Mouse (Mus musculus) layer of hippocampus, postnatal 25 days (tissue): ENCODE results near the gene Helz. TPM values are rescaled to one million over a fixed set of nuclear protein-coding genes. Genes with fewer than 3 reads are reported as not detected.

ENCODE experiments used
- DNase-seq, 2 experiments: peaks; one replicate each; pipeline ENCODE4 v3.0.0; 2022; ENCODE audit warnings: mixed read lengths in 2 of 2, low spot score in 1 of 2; ENCODE audit errors: extremely low spot score in 1 of 2
- microRNA-seq, 2 experiments: library from miRNA; unstranded; fragments of <30 nt; microRNA quantifications; one replicate each; pipeline ENCODE4 v1.2.0; 2021
- total RNA-seq, 2 experiments: library from RNA; stranded (reverse); gene quantifications; 2 replicates each; pipeline ENCODE4 v1.2.3; 2021

The Helz gene
- total RNA-seq, 2 experiments from 2014 or later, result 39.7 to 44.4 TPM

GRCm38 (mm10) chr11:107707897-107708610 is 160.3 kb downstream of the Helz start:
- DNase-seq, result no peak

GRCm38 (mm10) chr11:107710379-107710778 is 162.6 kb downstream of the Helz start:
- no peak for DNase-seq

GRCm38 (mm10) chr11:107714368-107714767 is 166.6 kb downstream of the Helz start:
- no peak for DNase-seq

GRCm38 (mm10) chr11:107716332-107716938 is 168.7 kb downstream of the Helz start, which contains the start of gene Cacng1:
Gene Cacng1, minus strand, starts transcription at chr11:107716522.
- DNase-seq, result no peak

GRCm38 (mm10) chr11:107720264-107721021 is 172.7 kb downstream of the Helz start:
- no peak for DNase-seq

- no peak for DNase-seq
Measured at GRCm38 (mm10) chr11:107721057-107721456, 173.3 kb downstream of the Helz start.

GRCm38 (mm10) chr11:107724603-107725002 is 176.9 kb downstream of the Helz start:
- DNase-seq, result no peak

GRCm38 (mm10) chr11:107728073-107728863 is 180.5 kb downstream of the Helz start:
- DNase-seq, result no peak

GRCm38 (mm10) chr11:107729141-107729540 is 181.4 kb downstream of the Helz start:
- DNase-seq, result no peak

GRCm38 (mm10) chr11:107730940-107731339 is 183.2 kb downstream of the Helz start:
- no peak for DNase-seq

GRCm38 (mm10) chr11:107731498-107731897 is 183.8 kb downstream of the Helz start:
- DNase-seq, result no peak

- DNase-seq, result no peak
Measured at GRCm38 (mm10) chr11:107734133-107734532, 186.4 kb downstream of the Helz start.

- no peak for DNase-seq
Measured at GRCm38 (mm10) chr11:107737886-107738285, 190.2 kb downstream of the Helz start.

- DNase-seq, result no peak
Measured at GRCm38 (mm10) chr11:107738418-107739099, 190.8 kb downstream of the Helz start.

- no peak for DNase-seq
Measured at GRCm38 (mm10) chr11:107743100-107743499, 195.4 kb downstream of the Helz start.

Small RNA genes lying within 50 kb of the gene (microRNA-seq; reads per million reads assigned to microRNA genes)
- 0 to 0.37 reads per million in 2 experiments for gene Mir6932

Other genes with a start within 250 kb of the Helz start
- gene Pitpnc1, start 77.2 kb upstream of the Helz start, total RNA-seq, result 10 to 100 TPM; 53.6 to 58.3 TPM
- gene Psmd12, start 68.4 kb upstream of the Helz start, total RNA-seq, result 10 to 100 TPM; 65.9 to 72.2 TPM
- not detected for gene Cacng1, start 168.6 kb downstream of the Helz start, total RNA-seq
- 10 to 100 TPM; 30.8 to 32.5 TPM for gene Cacng4, start 246.6 kb downstream of the Helz start, total RNA-seq